Mouse (Mus musculus) myocyte (in vitro differentiated cells): ENCODE data around the gene Camta1.

ENCODE experiments used
- MAX ChIP-seq: IDR thresholded peaks from one replicate; pipeline ENCODE4 v1.6.1; 2011; ENCODE audit warnings: low read depth, mild to moderate bottlenecking, control low read depth
- MYOG ChIP-seq, 3 experiments: IDR thresholded peaks; one replicate each; pipeline ENCODE4 v1.6.1; 2011; ENCODE audit warnings: control low read depth in 2 of 3, low read depth in 2 of 3, mild to moderate bottlenecking in 2 of 3; ENCODE audit not compliant: insufficient read length in 2 of 3, control insufficient read depth in 1 of 3, insufficient read depth in 1 of 3
- POLR2A ChIP-seq: IDR thresholded peaks from one replicate; pipeline ENCODE4 v1.6.1; 2011; ENCODE audit warnings: low read depth, mild to moderate bottlenecking, control low read depth, moderate library complexity; ENCODE audit not compliant: insufficient read length
- POLR2AphosphoS2 ChIP-seq: IDR thresholded peaks from one replicate; pipeline ENCODE4 v1.6.1; 2011; ENCODE audit warnings: low read depth, control low read depth; ENCODE audit not compliant: insufficient read length
- SRF ChIP-seq: IDR thresholded peaks from one replicate; pipeline ENCODE4 v1.6.1; 2011; ENCODE audit warnings: low read depth; ENCODE audit not compliant: control insufficient read depth, insufficient read length
- TCF12 ChIP-seq: IDR thresholded peaks from one replicate; pipeline ENCODE4 v1.6.1; 2011; ENCODE audit warnings: mild to moderate bottlenecking, control low read depth; ENCODE audit not compliant: poor library complexity, insufficient read depth, severe bottlenecking

GRCm38 (mm10) chr4:151545452-151545851 lies 316.2 kb downstream of the Camta1 start:
- TF ChIP-seq POLR2A (no peak), POLR2AphosphoS2 (no peak), TCF12 (no peak), MAX (no peak), MYOG (IDR thresholded peaks at IDR 0.05; ENCODE audit: control insufficient read depth in 1 of 3, insufficient read depth in 1 of 3, insufficient read length in 2 of 3, low read depth in 2 of 3) (no peak), SRF (no peak)
